Mouse (Mus musculus) erythroblast, embryonic 14.5 days (primary cell): Measurements from ENCODE around the gene Ifitm6.

ENCODE experiments used
- GATA1 ChIP-seq: IDR thresholded peaks from 2 replicates; pipeline ENCODE4 v1.6.1; 2012; ENCODE audit warnings: low read length, inconsistent platforms, mixed read lengths
- TAL1 ChIP-seq: IDR thresholded peaks from 3 replicates; pipeline ENCODE4 v1.6.1; 2012; ENCODE audit warnings: low read length, inconsistent platforms, mixed read lengths

DNA sequence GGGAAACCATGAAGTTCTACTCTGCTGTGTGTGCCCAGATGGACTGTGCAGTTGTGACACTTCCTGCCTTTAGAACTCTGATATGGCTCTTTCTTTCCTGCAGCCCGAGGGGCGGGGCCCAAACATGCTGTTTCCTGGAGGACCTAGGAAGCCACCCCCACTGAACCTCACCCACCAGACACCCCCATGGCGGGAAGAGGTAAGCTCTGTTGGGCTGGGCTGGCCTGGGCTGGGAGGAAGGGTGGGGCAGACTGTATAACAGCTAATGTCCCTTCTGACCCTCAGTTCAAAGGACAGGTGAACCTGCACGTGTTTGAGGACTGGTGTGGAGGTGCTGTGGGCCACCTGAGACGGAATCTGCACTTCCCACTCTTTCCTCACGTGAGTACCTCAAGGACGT is 46.5 kb upstream of the Ifitm6 start:
- TF ChIP-seq GATA1 (no peak), TAL1 (no peak)
